Mouse (Mus musculus) limb, embryonic 10.5 days (tissue): ENCODE results near the gene Cfdp1. TPM values are rescaled to one million over a fixed set of nuclear protein-coding genes. Genes with fewer than 3 reads are reported as not detected.

ENCODE experiments used
- DNase-seq: peaks from one replicate; pipeline ENCODE4 v3.0.0-alpha.2; 2017; ENCODE audit warnings: low spot score
- H3K27ac ChIP-seq: fragments of 300-500 bp; sonication (generic); 2 replicates; pipeline ENCODE4 v1.5.1; 2016; ENCODE audit warnings: mild to moderate bottlenecking
- H3K27me3 ChIP-seq: fragments of 300-500 bp; sonication (generic); 2 replicates; pipeline ENCODE4 v1.6.1; 2016; ENCODE audit warnings: low read depth, mild to moderate bottlenecking; ENCODE audit not compliant: poor library complexity, severe bottlenecking
- H3K36me3 ChIP-seq: fragments of 300-500 bp; sonication (generic); 2 replicates; pipeline ENCODE4 v1.6.1; 2016; ENCODE audit warnings: mild to moderate bottlenecking, moderate library complexity
- H3K4me1 ChIP-seq: fragments of 300-500 bp; sonication (generic); 2 replicates; pipeline ENCODE4 v1.6.1; 2016
- H3K4me3 ChIP-seq: fragments of 300-500 bp; sonication (generic); 2 replicates; pipeline ENCODE4 v1.5.1; 2016; ENCODE audit warnings: mild to moderate bottlenecking, moderate library complexity
- H3K9me3 ChIP-seq: fragments of 300-500 bp; sonication (generic); replicated peaks from 2 replicates; pipeline ENCODE4 v1.6.1; 2016; ENCODE audit warnings: mild to moderate bottlenecking
- WGBS: fragments of 180-500 bp; shearing (Covaris S2); methylation state at CpG from one replicate; pipeline ENCODE4 v1.1.7; 2016; 5-methylcytosine and 5-hydroxymethylcytosine counted together
- polyA plus RNA-seq: library from polyadenylated mRNA; unstranded; fragments of >200 nt; fragmentation: Nextera tagmentation; extraction: Ambion mirVana; gene quantifications from 2 replicates; pipeline ENCODE4 v1.2.1, GENCODE M21; 2016

Gene Cfdp1
- polyA plus RNA-seq, 1 experiment from 2014 or later: 230 TPM

- no peak for DNase-seq
- Histone ChIP-seq H3K4me3 (no peak overlapping the region), H3K9me3 (no peaks in the 10 kb centered on the region), H3K4me1 (peaks cover 89% of the 10 kb centered on the region), H3K27ac (peak overlapping the region; percentile 11; the same call in 1 of the 2 replicates), H3K27me3 (peaks cover 3% of the 10 kb centered on the region; the same call in 1 of the 2 replicates), H3K36me3 (peaks cover 20% of the 10 kb centered on the region)
- WGBS: 58% methylated on average over 7 of the region's 7 CpGs
These were observed 114.5 kb downstream of the Cfdp1 start for GRCm38 (mm10) chr8:111739604-111740003.

GRCm38 (mm10) chr8:111738867-111739266 lies 115.2 kb downstream of the Cfdp1 start:
- H3K9me3 ChIP-seq: no peaks in the 10 kb centered on the region
- no peak for DNase-seq
- no peaks in the 10 kb centered on the region for H3K27me3 ChIP-seq
- no peak overlapping the region for H3K4me3 ChIP-seq
- 88% methylated on average over 6 of the region's 6 CpGs for WGBS
- H3K27ac ChIP-seq: no peak overlapping the region
- peaks cover 20% of the 10 kb centered on the region for H3K36me3 ChIP-seq
- H3K4me1 ChIP-seq: peaks cover 89% of the 10 kb centered on the region

- Histone ChIP-seq H3K9me3 (no peaks in the 10 kb centered on the region), H3K36me3 (peaks cover 20% of the 10 kb centered on the region), H3K27me3 (no peaks in the 10 kb centered on the region), H3K4me3 (no peak overlapping the region), H3K27ac (peak overlapping the region; percentile 93), H3K4me1 (peaks cover 90% of the 10 kb centered on the region)
- 52% methylated on average over 7 of the region's 7 CpGs for WGBS
- no peak for DNase-seq
These were observed 117.8 kb downstream of the Cfdp1 start for GRCm38 (mm10) chr8:111736321-111736720.

GRCm38 (mm10) chr8:111735791-111736190 lies 118.3 kb downstream of the Cfdp1 start:
- Histone ChIP-seq H3K27ac (peak overlapping the region; percentile 93), H3K27me3 (no peaks in the 10 kb centered on the region), H3K36me3 (peaks cover 17% of the 10 kb centered on the region), H3K4me1 (peaks cover 90% of the 10 kb centered on the region), H3K4me3 (no peak overlapping the region), H3K9me3 (no peaks in the 10 kb centered on the region)
- no peak for DNase-seq
- 68% methylated on average over 4 of the region's 4 CpGs for WGBS

- peak overlapping the region; percentile 93 for H3K27ac ChIP-seq
- 0 out of 2 replicates have a peak overlapping the region, but pooled peaks have one; percentile 16 for H3K4me3 ChIP-seq
- peaks cover 16% of the 10 kb centered on the region for H3K36me3 ChIP-seq
- no peaks in the 10 kb centered on the region for H3K9me3 ChIP-seq
- H3K27me3 ChIP-seq: no peaks in the 10 kb centered on the region
- no peak for DNase-seq
- WGBS: 63% methylated on average over 8 of the region's 8 CpGs
- peaks cover 90% of the 10 kb centered on the region for H3K4me1 ChIP-seq
These were observed 118.7 kb downstream of the Cfdp1 start for GRCm38 (mm10) chr8:111735335-111735761.

- Histone ChIP-seq H3K4me3 (peak overlapping the region; percentile 92), H3K27ac (peak overlapping the region; percentile 93), H3K36me3 (peaks cover 10% of the 10 kb centered on the region; the same call in 1 of the 2 replicates), H3K4me1 (peaks cover 90% of the 10 kb centered on the region), H3K9me3 (no peaks in the 10 kb centered on the region), H3K27me3 (no peaks in the 10 kb centered on the region)
- WGBS: 54% methylated on average over 6 of the region's 6 CpGs
- no peak for DNase-seq
These were observed 119.7 kb downstream of the Cfdp1 start for GRCm38 (mm10) chr8:111734244-111734960.

GRCm38 (mm10) chr8:111733581-111734243 lies 120.4 kb downstream of the Cfdp1 start:
- Histone ChIP-seq H3K36me3 (peaks cover 6% of the 10 kb centered on the region; the same call in 1 of the 2 replicates), H3K4me3 (peak overlapping the region; percentile 92), H3K27me3 (no peaks in the 10 kb centered on the region), H3K27ac (peak overlapping the region; percentile 93), H3K4me1 (peaks cover 88% of the 10 kb centered on the region), H3K9me3 (no peaks in the 10 kb centered on the region)
- WGBS: 12% methylated on average over 5 of the region's 5 CpGs
- DNase-seq: peak; percentile 53

GRCm38 (mm10) chr8:111732406-111733085 lies 121.5 kb downstream of the Cfdp1 start:
- Histone ChIP-seq H3K9me3 (no peaks in the 10 kb centered on the region), H3K4me3 (peak overlapping the region; percentile 92), H3K27ac (peak overlapping the region; percentile 93), H3K36me3 (peaks cover 9% of the 10 kb centered on the region; the same call in 1 of the 2 replicates), H3K4me1 (peaks cover 92% of the 10 kb centered on the region), H3K27me3 (no peaks in the 10 kb centered on the region)
- DNase-seq: peak; percentile 37
- WGBS: 28% methylated on average over 10 of the region's 10 CpGs

GRCm38 (mm10) chr8:111732004-111732403 lies 122.1 kb downstream of the Cfdp1 start:
- H3K4me3 ChIP-seq: peak overlapping the region; percentile 92
- peak overlapping the region; percentile 93 for H3K27ac ChIP-seq
- H3K27me3 ChIP-seq: no peaks in the 10 kb centered on the region
- DNase-seq: peak; percentile 98
- H3K4me1 ChIP-seq: peaks cover 90% of the 10 kb centered on the region
- H3K36me3 ChIP-seq: peaks cover 4% of the 10 kb centered on the region; the same call in 1 of the 2 replicates
- no peaks in the 10 kb centered on the region for H3K9me3 ChIP-seq
- WGBS: under 1% methylated on average over 40 of the region's 41 CpGs

GRCm38 (mm10) chr8:111731231-111731977 lies 122.7 kb downstream of the Cfdp1 start:
- WGBS: 1% methylated on average over 39 of the region's 39 CpGs
- no peak for DNase-seq
- no peaks in the 10 kb centered on the region for H3K27me3 ChIP-seq
- H3K4me1 ChIP-seq: peaks cover 90% of the 10 kb centered on the region
- peak overlapping the region; percentile 93 for H3K27ac ChIP-seq
- peak overlapping the region; percentile 92 for H3K4me3 ChIP-seq
- no peaks in the 10 kb centered on the region for H3K9me3 ChIP-seq
- H3K36me3 ChIP-seq: peaks cover 4% of the 10 kb centered on the region; the same call in 1 of the 2 replicates

GRCm38 (mm10) chr8:111729233-111730170 lies 124.6 kb downstream of the Cfdp1 start:
- peak overlapping the region; percentile 6; the same call in 1 of the 2 replicates for H3K4me3 ChIP-seq
- H3K4me1 ChIP-seq: peaks cover 88% of the 10 kb centered on the region
- DNase-seq: no peak
- peaks cover 6% of the 10 kb centered on the region; the same call in 1 of the 2 replicates for H3K36me3 ChIP-seq
- H3K9me3 ChIP-seq: no peaks in the 10 kb centered on the region
- no peak overlapping the region; the same call in 1 of the 2 replicates for H3K27ac ChIP-seq
- WGBS: 70% methylated on average over 7 of the region's 7 CpGs
- H3K27me3 ChIP-seq: no peaks in the 10 kb centered on the region
